Mouse (Mus musculus) right cerebral cortex, postnatal 25 days (tissue): Measurements from ENCODE around the gene Tceanc.
A peak's percentile ranks its signal among the peaks of the same experiment; 100 is the strongest.
"Not testable (repeated sequence)": the region's sequence is repeated elsewhere in the genome, so short reads cannot be mapped to it uniquely, and the experiment has no call there.

Experiments used
- DNase-seq: peaks from one replicate; pipeline ENCODE4 v3.0.0; 2022

Tceanc gene

DNA sequence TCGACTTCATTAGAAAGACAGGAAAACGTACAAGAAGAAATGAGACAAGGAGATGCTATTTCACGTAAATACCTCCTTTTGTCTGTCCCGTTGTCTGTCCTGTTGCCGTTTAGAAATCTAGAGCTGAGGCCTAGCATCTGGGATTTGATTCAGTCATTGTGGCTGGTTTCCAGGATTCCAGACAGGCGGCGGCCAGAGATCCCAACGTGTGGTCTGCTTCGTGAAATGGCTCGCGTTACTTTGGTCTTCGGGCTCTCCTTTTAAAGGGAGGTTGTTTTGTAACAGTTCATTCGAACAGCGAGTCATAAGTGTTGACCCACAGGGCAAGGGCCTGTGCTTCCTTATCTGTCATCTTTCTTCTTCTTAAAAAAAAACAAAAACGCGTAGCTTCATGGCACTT is at the start of gene Tceanc:
Tceanc (minus strand) TSS at position 223 of the 400 bp plus-strand sequence.
- DNase-seq, result no peak

DNA sequence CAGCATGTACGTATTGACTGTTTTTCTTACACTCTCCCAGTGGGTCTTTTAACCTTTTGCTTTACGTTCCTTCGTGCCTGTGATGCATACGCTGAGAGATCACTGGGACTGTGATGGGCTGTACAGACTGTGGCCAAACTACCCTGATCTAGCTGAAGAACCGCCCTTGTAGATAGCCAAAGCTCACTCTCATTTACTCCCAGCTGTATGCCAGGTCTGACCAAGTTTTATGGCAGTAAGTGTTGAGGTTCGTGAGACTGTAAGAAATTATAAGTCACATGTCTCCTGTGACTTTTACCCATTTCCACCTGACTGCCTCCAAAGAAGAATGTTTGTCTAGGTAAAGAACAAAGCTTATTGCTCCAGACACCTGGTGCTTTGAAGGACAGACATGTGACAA is 47.6 kb upstream of the Tceanc start:
- DNase-seq, result no peak

DNA sequence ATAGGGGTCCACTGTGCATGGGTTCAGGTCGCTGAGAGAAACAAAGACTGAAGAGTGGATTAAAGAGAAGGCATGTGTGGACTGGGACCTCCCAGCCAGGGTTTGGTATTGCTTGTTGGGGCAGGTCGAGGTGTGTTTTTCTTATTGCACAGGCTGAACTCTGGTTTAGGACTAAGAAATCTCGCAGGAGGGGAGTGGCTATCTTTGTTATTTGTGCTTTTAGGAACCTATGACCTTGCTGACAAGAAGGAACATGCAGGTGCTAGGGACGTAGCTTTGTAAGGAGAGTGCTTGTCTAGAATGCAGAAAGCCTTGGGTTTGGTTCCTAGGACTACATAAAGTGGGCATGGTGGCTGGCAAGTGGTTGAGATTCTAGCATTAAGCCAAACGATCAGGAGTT is 47.0 kb upstream of the Tceanc start:
- DNase-seq, result no peak

GRCm38 (mm10) chrX:166564900-166565299 is 46.5 kb upstream of the Tceanc start:
- DNase-seq, result no peak

GRCm38 (mm10) chrX:166559333-166559732 is 41.0 kb upstream of the Tceanc start:
- no peak for DNase-seq

DNA sequence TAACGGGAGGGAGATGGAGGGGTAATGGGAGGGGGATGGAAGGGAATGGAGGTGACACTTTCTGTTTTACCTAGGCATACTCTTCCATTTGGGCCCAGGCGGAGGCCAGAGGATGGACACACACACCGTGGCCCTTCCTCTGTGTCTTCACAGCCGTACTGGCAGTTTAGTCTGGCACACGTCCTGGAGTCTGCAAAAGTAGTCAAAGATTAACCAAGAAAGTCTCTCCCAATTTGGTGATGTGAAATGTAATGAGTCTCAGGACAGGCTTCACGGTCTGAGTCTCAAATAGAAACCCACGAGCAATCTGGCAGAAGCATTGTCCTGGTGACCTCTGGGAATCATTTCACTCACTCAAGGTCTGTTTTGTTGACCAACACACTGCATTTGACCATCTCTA is 34.0 kb upstream of the Tceanc start:
- DNase-seq, result no peak

- no peak for DNase-seq
Measured at GRCm38 (mm10) chrX:166546495-166546894, 28.1 kb upstream of the Tceanc start.

DNA sequence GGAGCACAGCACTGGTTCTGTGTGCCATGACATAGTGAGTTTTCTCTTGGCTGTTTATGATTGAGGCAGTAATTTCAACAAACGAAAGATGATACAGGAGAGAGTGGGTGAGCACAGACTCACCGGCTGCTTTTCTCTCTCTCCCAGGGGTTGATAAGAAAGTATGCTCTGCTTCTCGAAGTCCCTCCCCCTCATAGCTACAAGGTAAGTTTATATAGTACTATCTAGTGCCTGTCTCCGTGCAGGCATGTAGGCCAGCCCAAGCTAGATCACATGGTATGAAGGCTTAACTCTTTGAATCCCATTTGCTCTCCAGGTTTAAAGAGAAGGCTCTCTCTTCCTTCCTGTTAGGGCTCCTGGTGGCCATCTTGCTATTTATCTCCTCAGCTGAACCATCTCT is 16.8 kb upstream of the Tceanc start:
- DNase-seq, result no peak

DNA sequence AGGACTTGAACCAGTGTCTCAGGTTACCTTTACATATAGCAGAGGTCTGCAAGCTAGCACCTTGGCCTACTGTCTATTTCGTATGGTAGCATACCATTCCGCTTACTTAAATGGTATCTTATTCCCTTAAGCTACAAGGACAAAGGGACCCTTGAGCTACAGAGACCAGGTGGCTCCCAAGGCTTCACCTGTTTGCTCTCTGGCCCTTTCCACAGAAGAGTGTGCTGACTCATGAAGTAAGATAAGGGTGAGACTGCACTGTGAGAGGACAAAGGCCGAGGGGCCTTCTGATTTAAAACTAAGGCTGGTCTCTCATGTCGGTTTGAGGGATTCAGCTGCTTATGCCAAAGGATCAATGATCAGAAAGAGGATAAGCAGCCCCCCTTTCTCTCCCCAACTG is 15.1 kb upstream of the Tceanc start:
- no peak for DNase-seq

- DNase-seq, result no peak
Measured at GRCm38 (mm10) chrX:166531671-166532070, 13.3 kb upstream of the Tceanc start.

DNA sequence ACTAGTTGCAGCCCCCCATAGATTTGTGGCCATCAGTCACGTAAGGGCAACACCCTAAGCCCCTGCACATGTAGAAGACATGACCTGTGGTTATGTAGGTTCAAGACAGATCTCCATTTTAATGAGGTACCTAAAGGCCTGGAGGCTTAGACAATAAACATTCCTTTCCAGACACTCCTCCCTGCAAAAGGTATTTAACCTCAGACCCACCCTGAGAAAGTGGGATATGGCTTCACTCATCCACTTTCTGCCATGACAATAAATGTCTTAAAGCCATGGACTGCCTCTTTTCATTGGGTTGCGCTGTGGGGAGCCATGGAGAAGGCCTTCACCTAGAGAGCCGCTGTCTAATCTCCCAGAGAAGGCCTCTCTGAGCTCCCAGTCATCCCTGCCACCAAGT is 9.8 kb upstream of the Tceanc start:
- DNase-seq, result no peak

GRCm38 (mm10) chrX:166525637-166526315 is 7.4 kb upstream of the Tceanc start:
- DNase-seq, result no peak

DNA sequence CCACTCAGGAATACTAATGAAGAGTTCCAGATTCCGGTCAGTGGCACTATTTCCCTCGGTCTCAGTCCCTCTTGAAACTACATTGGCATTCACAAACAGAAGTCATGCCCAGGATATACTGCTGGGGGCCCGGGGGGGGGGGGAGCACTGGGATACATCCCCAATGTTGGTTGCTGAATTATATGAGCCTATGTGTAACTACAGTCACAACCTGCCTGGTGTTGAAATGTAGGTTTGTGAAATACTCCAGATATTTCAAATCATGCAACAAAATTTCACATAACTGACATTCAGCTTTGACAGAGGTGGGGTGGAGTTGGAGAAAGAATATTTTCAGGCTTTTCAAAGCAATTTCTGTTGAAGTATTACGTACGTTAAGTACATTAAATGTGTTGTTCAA is 2.4 kb upstream of the Tceanc start:
- no peak for DNase-seq

DNA sequence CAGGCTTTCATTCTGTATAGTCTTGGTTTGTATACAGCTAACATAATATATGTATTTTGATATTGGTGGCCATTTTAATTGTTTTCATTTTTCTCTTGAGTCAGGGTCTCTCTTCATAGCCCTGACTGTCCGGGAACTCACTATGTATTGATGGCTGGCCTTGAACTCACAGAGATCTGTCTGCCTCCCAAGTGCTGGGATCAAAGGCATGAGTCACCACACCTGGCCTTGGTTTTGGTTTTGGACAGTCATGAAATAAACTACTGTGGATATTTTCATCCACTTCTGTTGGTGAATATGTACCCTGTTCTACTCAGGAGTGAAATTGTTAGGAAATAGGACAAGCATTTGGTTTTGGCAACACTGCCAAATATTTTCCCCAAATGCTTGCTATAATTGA is 1.7 kb downstream of the Tceanc start:
- DNase-seq, result no peak

GRCm38 (mm10) chrX:166515923-166516322 is 2.4 kb downstream of the Tceanc start:
- DNase-seq, result no peak

- not testable (repeated sequence) for DNase-seq
Measured at GRCm38 (mm10) chrX:166514035-166514434, 4.3 kb downstream of the Tceanc start.

GRCm38 (mm10) chrX:166512071-166512470 is 6.3 kb downstream of the Tceanc start:
- no peak for DNase-seq

DNA sequence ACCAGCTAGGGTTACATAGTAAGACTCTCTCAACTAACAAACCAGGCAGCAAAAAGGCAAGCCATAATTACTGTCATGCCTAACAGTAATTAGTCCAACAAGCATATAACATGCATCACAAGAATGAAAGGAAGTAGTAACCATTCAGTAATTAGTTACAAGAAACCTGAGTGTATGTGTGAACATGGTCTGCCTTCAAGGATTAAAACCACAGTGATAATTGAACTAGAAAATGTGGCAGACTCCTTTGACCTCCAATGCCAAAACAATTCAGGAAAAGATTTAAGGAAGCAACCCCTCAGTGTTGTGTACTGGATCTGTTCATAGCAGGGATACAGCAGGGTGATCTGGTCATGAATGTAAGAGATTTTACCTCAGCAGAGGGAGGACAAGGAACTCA is 7.3 kb downstream of the Tceanc start:
- DNase-seq, result no peak

- DNase-seq, result peak; percentile 89
Measured at GRCm38 (mm10) chrX:166509761-166510738, 8.3 kb downstream of the Tceanc start.

- no peak for DNase-seq
Measured at GRCm38 (mm10) chrX:166504421-166504820, 13.9 kb downstream of the Tceanc start.

DNA sequence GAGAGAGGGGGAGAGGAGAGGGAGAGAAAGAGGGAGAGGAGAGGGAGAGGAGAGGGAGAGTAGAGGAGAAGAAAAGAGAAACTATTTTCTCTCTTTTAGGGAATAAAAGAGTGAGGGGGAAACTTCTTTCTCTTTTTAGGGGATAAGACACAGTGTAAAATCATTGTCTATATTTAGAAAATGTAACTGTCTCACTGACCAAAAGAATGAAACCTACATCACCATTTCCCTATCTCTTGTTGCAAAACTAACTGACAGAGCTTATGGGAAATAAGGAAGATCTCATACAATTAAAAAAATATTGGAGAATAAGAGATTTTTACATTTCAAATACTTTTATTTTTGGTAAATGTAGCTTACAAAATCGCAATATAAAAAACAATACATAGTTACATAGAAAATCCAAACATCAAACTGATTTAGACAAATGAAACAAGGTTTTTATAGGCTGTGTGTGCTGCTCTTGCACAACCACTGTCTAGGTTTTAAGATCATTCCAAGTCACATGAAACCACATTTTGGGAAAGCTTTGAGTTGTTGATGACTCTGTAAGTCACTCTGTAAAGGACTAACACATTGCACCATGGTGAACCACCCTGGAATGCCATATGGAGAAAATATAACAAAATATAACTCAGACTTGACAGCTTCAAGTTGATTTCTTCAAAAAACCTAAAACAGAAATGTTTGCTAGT is 18.7 kb downstream of the Tceanc start:
- DNase-seq, result no peak

DNA sequence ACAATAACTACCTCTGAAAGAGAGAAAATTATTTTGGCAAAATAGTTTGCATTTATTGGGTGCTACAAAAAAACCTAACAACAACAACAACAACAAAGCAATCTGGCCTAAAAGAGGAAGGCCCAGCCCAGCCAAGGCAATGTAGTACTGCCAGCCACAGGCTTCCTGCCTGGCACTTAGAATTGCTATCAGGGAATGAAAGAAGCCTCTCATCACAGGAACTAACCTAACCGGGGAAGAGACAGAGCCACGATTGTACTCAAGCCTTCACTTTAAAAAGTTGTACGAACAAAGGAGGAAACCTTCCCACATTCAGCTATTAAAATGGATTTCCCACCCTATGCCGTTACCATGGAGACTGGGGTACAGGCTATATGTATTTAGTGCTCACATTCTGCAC is 20.6 kb downstream of the Tceanc start:
- DNase-seq, result no peak

DNA sequence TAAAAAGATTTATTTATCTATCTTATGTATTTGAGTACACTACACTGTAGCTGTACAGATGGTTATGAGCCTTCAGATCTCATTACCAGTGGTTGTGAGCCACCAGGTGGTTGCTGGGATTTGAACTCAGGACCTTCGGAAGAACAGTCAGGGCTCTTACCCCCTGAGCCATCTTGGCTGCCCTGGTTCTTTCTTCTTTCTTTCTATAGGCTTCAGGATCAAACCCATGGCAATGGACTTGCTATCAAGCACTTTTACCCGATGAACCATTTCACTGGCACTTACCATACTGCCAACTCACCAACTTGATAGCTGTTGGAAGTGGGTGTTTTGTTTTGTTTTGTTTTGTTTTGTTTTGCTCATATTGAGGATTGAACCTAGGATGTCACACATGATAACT is 23.3 kb downstream of the Tceanc start:
- DNase-seq, result no peak
